Mouse (Mus musculus) forebrain, embryonic 11.5 days (tissue): ENCODE measurements around the gene Esyt2. TPM values are rescaled to one million over a fixed set of nuclear protein-coding genes. Genes with fewer than 3 reads are reported as not detected.

Experiments used
- ATAC-seq: fragments of 200-750 bp; cut with Nextera tagmentation; replicated peaks from 2 replicates; pipeline ENCODE4 v1.8.0; 2017; ENCODE audit warnings: moderate TSS enrichment; ENCODE audit not compliant: low FRiP score
- DNase-seq: peaks from one replicate; pipeline ENCODE4 v3.0.0-alpha.2; 2017; ENCODE audit warnings: low spot score
- H3K27ac ChIP-seq: fragments of 300-500 bp; sonication (generic); 2 replicates; pipeline ENCODE4 v1.5.1; 2014; ENCODE audit warnings: low read depth, low read length
- H3K27me3 ChIP-seq: fragments of 300-500 bp; sonication (generic); 2 replicates; pipeline ENCODE4 v1.6.1; 2014; ENCODE audit warnings: mild to moderate bottlenecking, low read length, mixed read lengths; ENCODE audit not compliant: control insufficient read depth, insufficient read depth
- H3K36me3 ChIP-seq: fragments of 300-500 bp; sonication (generic); 2 replicates; pipeline ENCODE4 v1.6.1; 2014; ENCODE audit warnings: mild to moderate bottlenecking, low read length, moderate library complexity, mixed read lengths; ENCODE audit not compliant: control insufficient read depth, insufficient read depth
- H3K4me1 ChIP-seq: fragments of 300-500 bp; sonication (generic); replicated peaks from 2 replicates; pipeline ENCODE4 v1.6.1; 2014; ENCODE audit warnings: low read length, mixed read lengths; ENCODE audit not compliant: control insufficient read depth, insufficient read depth
- H3K4me2 ChIP-seq: fragments of 300-500 bp; sonication (generic); 2 replicates; pipeline ENCODE4 v1.6.1; 2014; ENCODE audit warnings: low read depth, mild to moderate bottlenecking, low read length, moderate library complexity, mixed read lengths; ENCODE audit not compliant: severe bottlenecking
- H3K4me3 ChIP-seq: fragments of 300-500 bp; sonication (generic); 2 replicates; pipeline ENCODE4 v1.5.1; 2014; ENCODE audit warnings: low read depth, low read length
- H3K9ac ChIP-seq: fragments of 300-500 bp; sonication (generic); 2 replicates; pipeline ENCODE4 v1.6.1; 2014; ENCODE audit warnings: low read length
- H3K9me3 ChIP-seq: fragments of 300-500 bp; sonication (generic); 2 replicates; pipeline ENCODE4 v1.6.1; 2016; ENCODE audit warnings: low read length, mixed read lengths; ENCODE audit not compliant: control insufficient read depth
- WGBS: fragments of 180-500 bp; shearing (Covaris S2); extraction: QIAGEN DNeasy Blood & Tissue Kit; methylation state at CpG from one replicate; pipeline ENCODE4 v1.1.7; 2014; 5-methylcytosine and 5-hydroxymethylcytosine counted together
- polyA plus RNA-seq: library from polyadenylated mRNA; unstranded; fragments of >200 nt; fragmentation: Nextera tagmentation; extraction: Ambion mirVana; gene quantifications from 2 replicates; pipeline ENCODE4 v1.2.1, GENCODE M21; 2014

Esyt2 gene
- polyA plus RNA-seq, 1 experiment from 2014 or later, result 19.1 TPM

DNA sequence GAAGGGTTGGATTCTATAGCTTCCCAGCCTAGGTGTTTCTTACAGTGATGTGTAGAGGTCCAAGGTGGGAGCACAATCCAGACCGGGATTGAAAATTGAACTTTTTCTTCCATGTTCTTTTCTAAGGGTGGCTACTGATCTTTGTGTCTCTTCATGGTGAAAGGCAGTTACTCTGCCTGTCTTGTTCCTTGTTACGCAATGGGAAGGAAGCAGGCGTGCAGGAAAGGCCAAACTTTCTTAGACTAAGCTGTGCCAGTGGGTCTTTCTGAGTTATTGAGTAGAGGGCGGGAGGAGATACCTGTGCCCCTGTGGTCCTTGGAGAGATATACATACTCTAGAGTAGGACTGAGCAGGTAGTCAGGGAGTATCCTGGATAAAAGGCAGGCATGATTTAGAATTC, 133.9 kb downstream of the Esyt2 start:
- H3K4me3 ChIP-seq, result no peak overlapping the region
- ATAC-seq (no peak), DNase-seq (no peak)
- no peak overlapping the region for H3K9ac ChIP-seq
- no peak overlapping the region for H3K4me2 ChIP-seq
- H3K9me3 ChIP-seq, result no peaks in the 10 kb centered on the region
- H3K36me3 ChIP-seq, result peaks cover 3% of the 10 kb centered on the region; the same call in 1 of the 2 replicates
- no peaks in the 10 kb centered on the region for H3K4me1 ChIP-seq
- 94% methylated on average over 4 of the region's 4 CpGs for WGBS
- H3K27me3 ChIP-seq, result no peaks in the 10 kb centered on the region
- no peak overlapping the region for H3K27ac ChIP-seq

DNA sequence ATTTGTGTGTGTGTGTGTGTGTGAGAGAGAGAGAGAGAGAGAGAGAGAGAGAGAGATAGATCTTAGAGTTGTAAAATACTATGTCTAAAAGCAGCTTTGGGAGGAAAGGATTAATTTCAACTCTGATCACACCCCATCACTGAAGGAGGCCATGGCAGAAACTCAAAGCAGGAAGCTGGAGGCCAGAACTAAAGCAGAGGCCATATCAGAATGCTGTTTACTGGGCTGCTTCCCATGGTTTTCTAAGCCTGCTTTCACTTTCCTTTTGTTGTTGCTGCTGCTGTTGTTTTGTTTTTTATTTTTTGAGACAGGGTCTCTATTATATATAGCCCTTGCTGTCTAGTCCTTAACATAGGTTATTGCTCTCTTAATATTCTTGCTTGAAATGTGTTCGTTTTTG, 135.5 kb downstream of the Esyt2 start:
- Histone ChIP-seq H3K4me1 (no peaks in the 10 kb centered on the region), H3K36me3 (peaks cover 3% of the 10 kb centered on the region; the same call in 1 of the 2 replicates), H3K9ac (no peak overlapping the region), H3K27me3 (no peaks in the 10 kb centered on the region), H3K4me2 (no peak overlapping the region), H3K9me3 (no peaks in the 10 kb centered on the region), H3K4me3 (no peak overlapping the region), H3K27ac (no peak overlapping the region)
- WGBS, result 93% methylated on average over 1 of the region's 1 CpGs
- ATAC-seq, result no peak
- DNase-seq, result no peak

DNA sequence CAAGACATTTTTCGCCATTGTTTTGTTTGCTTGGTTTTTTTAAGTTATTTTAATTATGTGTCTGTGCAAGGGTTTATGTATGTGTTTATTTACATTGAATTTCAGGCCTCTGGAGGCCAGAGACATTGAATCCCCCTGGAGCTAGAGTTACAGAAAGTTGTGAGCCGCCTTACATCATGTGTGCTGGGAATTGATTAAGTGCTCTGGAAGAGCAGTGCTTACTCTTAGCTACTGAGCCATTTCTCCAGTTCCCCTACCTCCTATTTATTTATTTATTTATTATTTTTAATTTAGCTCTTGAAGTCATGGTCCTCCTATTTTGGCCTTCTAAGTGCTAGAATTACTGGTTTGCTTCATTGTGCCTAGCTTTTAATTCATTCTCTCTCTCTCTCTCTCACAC, 140.7 kb downstream of the Esyt2 start:
- ATAC-seq, result no peak
- no peaks in the 10 kb centered on the region; the same call in 1 of the 2 replicates for H3K36me3 ChIP-seq

GRCm38 (mm10) chr12:116425392-116425791, 144.4 kb downstream of the Esyt2 start:
- H3K4me3 ChIP-seq, result no peak overlapping the region
- no peaks in the 10 kb centered on the region for H3K4me1 ChIP-seq
- H3K27me3 ChIP-seq, result no peaks in the 10 kb centered on the region
- DNase-seq (no peak), ATAC-seq (no peak)
- no peaks in the 10 kb centered on the region; the same call in 1 of the 2 replicates for H3K36me3 ChIP-seq
- 86% methylated on average over 2 of the region's 2 CpGs for WGBS
- H3K4me2 ChIP-seq, result no peak overlapping the region
- H3K9ac ChIP-seq, result no peak overlapping the region
- H3K9me3 ChIP-seq, result no peaks in the 10 kb centered on the region
- H3K27ac ChIP-seq, result no peak overlapping the region

More for the DNA sequence above, 140.7 kb downstream of the Esyt2 start:
- Histone ChIP-seq H3K4me2 (no peak overlapping the region), H3K27ac (no peak overlapping the region), H3K27me3 (no peaks in the 10 kb centered on the region), H3K9ac (no peak overlapping the region), H3K4me1 (no peaks in the 10 kb centered on the region), H3K9me3 (no peaks in the 10 kb centered on the region), H3K4me3 (no peak overlapping the region)
- 89% methylated on average over 2 of the region's 2 CpGs for WGBS
- DNase-seq, result no peak

DNA sequence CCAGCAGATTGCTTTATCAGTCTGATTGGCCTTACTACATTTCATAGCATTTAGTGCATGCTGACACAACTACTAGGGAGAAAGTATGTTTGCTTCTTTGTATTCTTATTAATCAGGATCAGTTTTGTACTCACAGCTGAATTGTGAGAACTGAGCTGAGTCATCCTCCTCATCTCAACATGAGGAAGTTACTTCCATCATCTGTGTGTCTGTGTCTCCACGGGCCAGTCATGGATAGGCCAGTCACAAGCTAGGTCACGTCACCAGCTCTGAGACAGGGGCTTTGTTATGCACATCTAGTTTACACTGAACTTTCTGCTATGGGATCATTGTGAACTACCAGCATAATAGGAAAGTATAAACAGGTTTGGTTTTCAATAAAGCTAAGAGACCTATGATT, 152.7 kb downstream of the Esyt2 start:
- no peaks in the 10 kb centered on the region for H3K4me1 ChIP-seq
- ATAC-seq (no peak), DNase-seq (no peak)
- no peak overlapping the region for H3K9ac ChIP-seq
- H3K4me3 ChIP-seq, result no peak overlapping the region
- no peak overlapping the region for H3K4me2 ChIP-seq
- H3K36me3 ChIP-seq, result peaks cover 4% of the 10 kb centered on the region; the same call in 1 of the 2 replicates
- no peaks in the 10 kb centered on the region for H3K9me3 ChIP-seq
- H3K27me3 ChIP-seq, result no peaks in the 10 kb centered on the region
- H3K27ac ChIP-seq, result no peak overlapping the region
- 87% methylated on average over 2 of the region's 2 CpGs for WGBS

DNA sequence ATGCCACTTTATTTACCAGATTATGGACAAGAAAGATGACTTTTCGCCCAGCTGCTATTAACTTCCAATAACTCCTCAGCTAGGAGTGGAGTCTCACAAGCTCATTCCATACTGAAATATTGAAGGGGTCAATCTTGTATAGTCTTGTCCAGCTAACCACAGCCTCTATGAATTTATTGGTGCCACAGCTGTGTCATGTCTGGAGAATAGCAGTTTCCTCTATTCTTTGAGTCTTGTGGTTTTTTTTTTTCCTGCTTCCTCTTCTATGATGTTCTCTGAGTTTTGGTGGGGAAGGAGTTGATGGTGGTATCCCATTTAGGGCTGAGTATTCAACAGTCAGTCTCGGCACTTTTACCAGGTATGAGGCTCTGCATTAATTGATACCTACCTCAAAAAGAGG, 154.2 kb downstream of the Esyt2 start:
- DNase-seq (no peak), ATAC-seq (no peak)
- Histone ChIP-seq H3K27me3 (no peaks in the 10 kb centered on the region), H3K4me3 (no peak overlapping the region), H3K4me1 (no peaks in the 10 kb centered on the region), H3K9ac (no peak overlapping the region), H3K36me3 (peaks cover 4% of the 10 kb centered on the region), H3K9me3 (no peaks in the 10 kb centered on the region), H3K4me2 (no peak overlapping the region), H3K27ac (no peak overlapping the region)
- 93% methylated on average over 2 of the region's 2 CpGs for WGBS

DNA sequence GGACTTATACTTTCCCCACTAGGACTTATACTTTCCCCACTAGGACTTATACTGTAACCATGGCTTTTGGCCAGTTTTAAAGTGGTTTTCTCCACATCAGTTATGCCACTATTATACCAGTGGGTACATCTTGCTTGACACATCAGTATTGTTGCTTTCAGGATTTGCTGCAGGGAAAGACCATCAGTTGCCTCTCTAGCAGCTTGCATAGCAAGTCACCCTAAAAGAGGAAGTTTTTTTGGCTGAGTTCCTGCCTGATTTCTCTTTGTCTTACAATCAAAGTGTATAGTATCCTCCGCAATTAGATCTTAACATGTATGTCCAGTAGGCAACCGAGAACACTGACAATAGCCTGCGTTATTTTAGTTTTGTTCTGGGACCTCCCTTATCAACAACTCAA, 155.1 kb downstream of the Esyt2 start:
- Histone ChIP-seq H3K4me1 (no peaks in the 10 kb centered on the region), H3K9me3 (no peaks in the 10 kb centered on the region), H3K27me3 (no peaks in the 10 kb centered on the region), H3K36me3 (peaks cover 4% of the 10 kb centered on the region), H3K9ac (no peak overlapping the region), H3K4me3 (no peak overlapping the region), H3K4me2 (no peak overlapping the region), H3K27ac (no peak overlapping the region)
- DNase-seq (no peak), ATAC-seq (no peak)
- 96% methylated on average over 3 of the region's 3 CpGs for WGBS

DNA sequence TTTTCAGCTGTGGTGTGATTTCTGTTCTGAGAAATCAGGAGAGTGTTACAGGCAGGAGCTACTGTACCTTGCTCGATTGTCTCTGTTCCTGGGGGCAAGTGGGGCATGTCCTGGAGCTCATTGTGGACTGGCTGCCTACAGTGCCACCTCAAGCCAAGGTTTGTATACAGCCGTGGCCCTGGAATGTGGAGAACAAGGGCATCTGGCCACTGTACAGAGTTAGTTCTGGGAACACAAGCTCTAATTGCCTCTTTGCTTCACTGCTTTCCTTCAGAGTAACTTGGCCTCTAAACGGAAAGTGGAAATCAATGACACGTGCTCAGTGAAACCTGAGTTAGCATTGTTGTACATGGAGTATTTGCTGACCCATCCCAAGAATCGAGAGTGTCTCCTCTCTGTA, 157.6 kb downstream of the Esyt2 start:
- ATAC-seq, result no peak
- Histone ChIP-seq H3K9me3 (no peaks in the 10 kb centered on the region), H3K4me3 (no peak overlapping the region), H3K27ac (no peak overlapping the region), H3K36me3 (peaks cover 4% of the 10 kb centered on the region), H3K9ac (no peak overlapping the region), H3K4me1 (no peaks in the 10 kb centered on the region), H3K4me2 (no peak overlapping the region), H3K27me3 (no peaks in the 10 kb centered on the region)
- no peak for DNase-seq
- WGBS, result 87% methylated on average over 5 of the region's 5 CpGs
